In the genomic region with DNA sequence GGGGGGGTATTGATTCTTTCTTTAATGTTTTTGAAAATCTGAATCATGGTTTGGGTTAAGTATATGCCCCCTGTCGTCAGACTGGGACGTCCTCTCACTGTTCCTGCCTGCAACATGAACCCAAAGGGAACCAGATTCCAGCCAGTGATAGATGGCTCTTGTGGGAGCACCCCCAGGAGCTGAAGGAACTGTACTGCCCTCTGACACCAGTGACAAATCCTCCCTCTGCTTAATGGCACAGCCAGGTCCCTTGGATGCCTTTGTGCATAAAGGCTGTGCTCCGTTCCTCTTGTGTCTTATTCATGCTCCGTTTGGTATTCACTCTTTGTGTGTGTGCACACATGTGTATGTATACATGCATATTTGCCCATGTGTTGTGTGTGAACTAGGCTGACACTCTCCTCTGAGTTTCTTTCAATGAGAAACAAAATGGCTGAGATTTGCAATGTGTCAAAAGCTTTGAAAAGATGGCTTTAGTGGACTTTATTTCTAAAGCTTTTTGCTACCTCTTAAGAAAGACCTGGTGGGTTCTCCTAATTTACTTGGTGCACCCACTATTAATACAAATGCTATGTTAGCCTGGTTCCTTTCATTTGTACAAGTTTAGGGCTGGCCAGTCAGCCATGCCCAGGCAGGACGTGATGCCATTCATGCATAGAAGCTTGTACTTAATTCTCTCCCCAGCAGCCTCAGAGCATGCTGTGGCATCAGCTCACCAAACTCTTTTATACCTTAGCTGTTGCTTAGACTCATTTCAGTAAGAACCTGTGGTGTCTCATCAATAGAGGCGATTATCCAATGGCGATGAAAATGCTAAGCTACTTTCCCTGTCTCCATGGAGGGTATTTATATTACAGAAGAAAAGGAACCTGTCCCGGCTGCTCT, we compare ENCODE assay signal across 22 mouse cellular contexts.
A peak's percentile ranks its signal among the peaks of the same experiment; 100 is the strongest.
DNase-seq lines count a peak whose midpoint lies in the region; ATAC-seq lines count a peak whose summit lies in the region.
"Had no signal": no experiment of that assay in that cellular context is flagged by ENCODE, and none has a peak within 500 bp of the region (broad histone marks: within the 10 kb centered on the region; RNA-seq: fewer than 3 reads in every experiment).

No protein-coding gene starts in this region.

- ATAC-seq in hindbrain, embryonic 14.5 days (ENCODE audit: low FRiP score), result peak; percentile 46; the same call in 1 of the 2 replicates
- peak; percentile 77 for ATAC-seq in forebrain, embryonic 11.5 days (replicated peaks; ENCODE audit: low FRiP score)
- peak; percentile 49; the same call in 1 of the 2 replicates for ATAC-seq in forebrain, embryonic 15.5 days (replicated peaks)
- ATAC-seq in midbrain, embryonic 14.5 days (ENCODE audit: low FRiP score, low TSS enrichment), result no peak
- no peak for ATAC-seq in megakaryocyte, adult 5-6 weeks (ENCODE audit: poor library complexity, severe bottlenecking)
- ATAC-seq: inflammation-experienced regulatory T-cells, adult 6 months had no signal

- H3K4me2 ChIP-seq in hindbrain, embryonic 14.5 days (replicated peaks), result no peak overlapping the region
- no peak overlapping the region for H3K4me2 ChIP-seq in forebrain, embryonic 11.5 days (ENCODE audit: low read depth, low read length, severe bottlenecking)
- H3K4me2 ChIP-seq in forebrain, embryonic 15.5 days (replicated peaks), result no peak overlapping the region
- H3K4me2 ChIP-seq in midbrain, embryonic 14.5 days (ENCODE audit: low read length), result no peak overlapping the region
- H3K4me2 ChIP-seq: heart, embryonic 12.5 days; lung, embryonic 15.5 days; midbrain, embryonic 12.5 days had no signal

- 37% methylated on average over 8 of the region's 8 CpGs for WGBS in hindbrain, embryonic 14.5 days
- WGBS in hindbrain, embryonic 10.5 days, result 58% methylated on average over 8 of the region's 8 CpGs
- WGBS in forebrain, embryonic 11.5 days, result 26% methylated on average over 8 of the region's 8 CpGs
- WGBS in forebrain, embryonic 15.5 days, result 12% methylated on average over 8 of the region's 8 CpGs
- 23% methylated on average over 8 of the region's 8 CpGs for WGBS in midbrain, embryonic 14.5 days

- no peak overlapping the region for H3K9ac ChIP-seq in hindbrain, embryonic 14.5 days
- no peak overlapping the region for H3K9ac ChIP-seq in forebrain, embryonic 11.5 days (ENCODE audit: low read length)
- H3K9ac ChIP-seq in forebrain, embryonic 15.5 days (replicated peaks), result no peak overlapping the region
- H3K9ac ChIP-seq in midbrain, embryonic 14.5 days (replicated peaks; ENCODE audit: low read length), result no peak overlapping the region
- H3K9ac ChIP-seq: heart, embryonic 12.5 days; liver, embryonic 14.5 days; lung, embryonic 15.5 days; midbrain, embryonic 12.5 days had no signal

- H3K9me3 ChIP-seq in hindbrain, embryonic 14.5 days (ENCODE audit: control insufficient read depth, low read length), result no peaks in the 10 kb centered on the region
- H3K9me3 ChIP-seq in hindbrain, embryonic 10.5 days, result no peaks in the 10 kb centered on the region
- no peaks in the 10 kb centered on the region for H3K9me3 ChIP-seq in forebrain, embryonic 11.5 days (ENCODE audit: control insufficient read depth, low read length)
- H3K9me3 ChIP-seq in forebrain, embryonic 15.5 days, result no peaks in the 10 kb centered on the region
- H3K9me3 ChIP-seq in midbrain, embryonic 14.5 days (ENCODE audit: control insufficient read depth, low read length), result no peaks in the 10 kb centered on the region
- H3K9me3 ChIP-seq: embryonic facial prominence, embryonic 10.5 days; heart, embryonic 12.5 days; lung, embryonic 15.5 days; midbrain, embryonic 12.5 days had no signal

- no peaks in the 10 kb centered on the region for H3K36me3 ChIP-seq in hindbrain, embryonic 14.5 days (replicated peaks; ENCODE audit: control insufficient read depth, insufficient read depth)
- H3K36me3 ChIP-seq in hindbrain, embryonic 10.5 days, result no peaks in the 10 kb centered on the region
- H3K36me3 ChIP-seq in forebrain, embryonic 11.5 days (ENCODE audit: control insufficient read depth, insufficient read depth, low read length), result no peaks in the 10 kb centered on the region
- no peaks in the 10 kb centered on the region for H3K36me3 ChIP-seq in forebrain, embryonic 15.5 days
- H3K36me3 ChIP-seq in midbrain, embryonic 14.5 days (ENCODE audit: control insufficient read depth, insufficient read depth, low read length), result no peaks in the 10 kb centered on the region
- H3K36me3 ChIP-seq: embryonic facial prominence, embryonic 10.5 days; heart, embryonic 12.5 days; lung, embryonic 15.5 days; midbrain, embryonic 12.5 days had no signal

- DNase-seq in hindbrain, embryonic 14.5 days (ENCODE audit: low spot score), result no peak
- no peak for DNase-seq in hindbrain, embryonic 10.5 days (ENCODE audit: low spot score)
- no peak for DNase-seq in forebrain, embryonic 11.5 days (ENCODE audit: low spot score)
- peak; percentile 44 for DNase-seq in midbrain, embryonic 14.5 days
- DNase-seq in right cerebral cortex, adult 2 months (ENCODE audit: low spot score in 2 of 2), result no peak
- DNase-seq in right cerebral cortex, postnatal 36 days (ENCODE audit: low spot score in 2 of 2), result no peak
- DNase-seq: cerebellum, adult 11-12 months; cerebellum, postnatal 14 days; heart, adult 11 months; heart, postnatal 14 days; kidney, adult 9 months; lung, postnatal 4 days; right cerebral cortex, adult 18-20 months; thymus, postnatal 4 days had no signal

- H3K27me3 ChIP-seq in hindbrain, embryonic 14.5 days (ENCODE audit: control insufficient read depth, insufficient read depth, low read length), result no peaks in the 10 kb centered on the region
- no peaks in the 10 kb centered on the region for H3K27me3 ChIP-seq in hindbrain, embryonic 10.5 days (ENCODE audit: insufficient read depth, poor library complexity, severe bottlenecking)
- H3K27me3 ChIP-seq in forebrain, embryonic 11.5 days (ENCODE audit: control insufficient read depth, insufficient read depth, low read length), result no peaks in the 10 kb centered on the region
- H3K27me3 ChIP-seq in forebrain, embryonic 15.5 days, result no peaks in the 10 kb centered on the region
- H3K27me3 ChIP-seq in midbrain, embryonic 14.5 days (ENCODE audit: control insufficient read depth, insufficient read depth, low read length), result no peaks in the 10 kb centered on the region
- H3K27me3 ChIP-seq: heart, embryonic 12.5 days; lung, embryonic 15.5 days had no signal

- 0 out of 2 replicates have a peak, but pooled peaks cover 13% of the 10 kb centered on the region for H3K4me1 ChIP-seq in hindbrain, embryonic 14.5 days (replicated peaks; ENCODE audit: control insufficient read depth, insufficient read depth, low read length)
- H3K4me1 ChIP-seq in hindbrain, embryonic 10.5 days (replicated peaks), result peaks cover 12% of the 10 kb centered on the region
- peaks cover 3% of the 10 kb centered on the region for H3K4me1 ChIP-seq in forebrain, embryonic 11.5 days (replicated peaks; ENCODE audit: control insufficient read depth, insufficient read depth, low read length)
- H3K4me1 ChIP-seq in forebrain, embryonic 15.5 days, result peaks cover 3% of the 10 kb centered on the region; the same call in 1 of the 2 replicates
- peaks cover 12% of the 10 kb centered on the region for H3K4me1 ChIP-seq in midbrain, embryonic 14.5 days (ENCODE audit: control insufficient read depth, insufficient read depth, low read length)

- H3K4me3 ChIP-seq in hindbrain, embryonic 14.5 days (replicated peaks; ENCODE audit: low read length), result no peak overlapping the region
- H3K4me3 ChIP-seq in hindbrain, embryonic 10.5 days, result no peak overlapping the region
- H3K4me3 ChIP-seq in forebrain, embryonic 11.5 days (ENCODE audit: low read depth, low read length), result no peak overlapping the region
- H3K4me3 ChIP-seq in forebrain, embryonic 15.5 days, result no peak overlapping the region
- no peak overlapping the region for H3K4me3 ChIP-seq in midbrain, embryonic 14.5 days (replicated peaks; ENCODE audit: low read depth, low read length)
- H3K4me3 ChIP-seq: embryonic facial prominence, embryonic 10.5 days; heart, embryonic 12.5 days; lung, embryonic 15.5 days; midbrain, embryonic 12.5 days had no signal

- H3K27ac ChIP-seq in hindbrain, embryonic 14.5 days, result no peak overlapping the region
- H3K27ac ChIP-seq in hindbrain, embryonic 10.5 days, result no peak overlapping the region
- 0 out of 2 replicates have a peak overlapping the region, but pooled peaks have one; percentile 4 for H3K27ac ChIP-seq in forebrain, embryonic 11.5 days (ENCODE audit: low read depth, low read length)
- H3K27ac ChIP-seq in forebrain, embryonic 15.5 days (replicated peaks), result no peak overlapping the region
- H3K27ac ChIP-seq in midbrain, embryonic 14.5 days (replicated peaks; ENCODE audit: low read depth, low read length), result peak overlapping the region; percentile 41; the same call in 1 of the 2 replicates
- H3K27ac ChIP-seq: embryonic facial prominence, embryonic 10.5 days; liver, embryonic 14.5 days; lung, embryonic 15.5 days; midbrain, embryonic 12.5 days had no signal

Comparison
In these comparisons a context has a peak if more than half of its experiments do, and no peak if none do; other contexts are left out.
1. H3K27ac ChIP-seq: peak in forebrain, embryonic 11.5 days (single experiment) and midbrain, embryonic 14.5 days (single experiment); none in hindbrain, embryonic 14.5 days (single experiment), hindbrain, embryonic 10.5 days (single experiment) and forebrain, embryonic 15.5 days (single experiment).
2. ATAC-seq: peak in hindbrain, embryonic 14.5 days (single experiment), forebrain, embryonic 11.5 days (single experiment) and forebrain, embryonic 15.5 days (single experiment); none in midbrain, embryonic 14.5 days (single experiment) and megakaryocyte, adult 5-6 weeks (single experiment).